Comparison of ENCODE assay signal across 17 mouse cellular contexts in genomic region chr3:38423966-38424365, GRCm38 (mm10).
A peak's percentile ranks its signal among the peaks of the same experiment; 100 is the strongest.
DNase-seq lines count a peak whose midpoint lies in the region; ATAC-seq and TF ChIP-seq lines count a peak whose summit lies in the region.
"Had no signal": no experiment of that assay in that cellular context is flagged by ENCODE, and none has a peak within 500 bp of the region (broad histone marks: within the 10 kb centered on the region; RNA-seq: fewer than 3 reads in every experiment).

No protein-coding gene starts in this region.

- no peak overlapping the region for H3K4me3 ChIP-seq in lung, adult 2 months (replicated peaks; ENCODE audit: extremely low read depth, low read depth, low read length)
- H3K4me3 ChIP-seq in macrophage (ENCODE audit: inconsistent target), result no peak overlapping the region
- no peak overlapping the region for H3K4me3 ChIP-seq in kidney, embryonic 15.5 days (replicated peaks)
- H3K4me3 ChIP-seq: embryonic facial prominence, embryonic 15.5 days; forebrain, embryonic 12.5 days; hindbrain, embryonic 15.5 days had no signal

- no peak overlapping the region for H3K9ac ChIP-seq in kidney, embryonic 15.5 days
- H3K9ac ChIP-seq: embryonic facial prominence, embryonic 15.5 days; forebrain, embryonic 12.5 days; hindbrain, embryonic 15.5 days had no signal

- peak; percentile 71 for DNase-seq in heart, adult 11 months
- no peak for DNase-seq in heart, postnatal 4 days
- DNase-seq in lung, adult 18-20 months, result peak; percentile 9 to 46
- DNase-seq in lung, adult 2 months, result no peak
- peak; percentile 24 for DNase-seq in lung, postnatal 14 days
- no peak for DNase-seq in kidney, adult 11 months
- DNase-seq: adrenal gland, postnatal 14 days; cerebellum, adult 2 months; cerebellum, postnatal 10 days; gastrocnemius, postnatal 14 days had no signal

- no peak overlapping the region for H3K4me2 ChIP-seq in kidney, embryonic 15.5 days
- H3K4me2 ChIP-seq: embryonic facial prominence, embryonic 15.5 days; forebrain, embryonic 12.5 days; heart, embryonic 11.5 days; hindbrain, embryonic 15.5 days had no signal

- peaks cover 2% of the 10 kb centered on the region for H3K4me1 ChIP-seq in lung, adult 2 months (ENCODE audit: control insufficient read depth, insufficient read depth, low read length)
- no peaks in the 10 kb centered on the region for H3K4me1 ChIP-seq in kidney, embryonic 15.5 days
- H3K4me1 ChIP-seq: embryonic facial prominence, embryonic 15.5 days; forebrain, embryonic 12.5 days; hindbrain, embryonic 15.5 days had no signal

- WGBS in lung, adult 2 months, result 25% methylated on average over 4 of the region's 4 CpGs
- 81% methylated on average over 4 of the region's 4 CpGs for WGBS in macrophage (ENCODE audit: missing documents)
- 60% methylated on average over 4 of the region's 4 CpGs for WGBS in kidney, embryonic 15.5 days

- H3K27ac ChIP-seq in macrophage, result peak overlapping the region; percentile 39
- no peak overlapping the region for H3K27ac ChIP-seq in kidney, embryonic 15.5 days
- H3K27ac ChIP-seq: embryonic facial prominence, embryonic 15.5 days; forebrain, embryonic 12.5 days; hindbrain, embryonic 15.5 days had no signal

- H3K36me3 ChIP-seq in macrophage (ENCODE audit: inconsistent target), result no peaks in the 10 kb centered on the region
- H3K36me3 ChIP-seq in kidney, embryonic 15.5 days, result no peaks in the 10 kb centered on the region
- H3K36me3 ChIP-seq: embryonic facial prominence, embryonic 15.5 days; forebrain, embryonic 12.5 days; hindbrain, embryonic 15.5 days had no signal

- no peaks in the 10 kb centered on the region for H3K27me3 ChIP-seq in kidney, embryonic 15.5 days
- H3K27me3 ChIP-seq: embryonic facial prominence, embryonic 15.5 days; forebrain, embryonic 12.5 days; hindbrain, embryonic 15.5 days had no signal

- no peak for TF ChIP-seq CTCF in lung, adult 2 months (IDR thresholded peaks at IDR 0.05; ENCODE audit: insufficient read depth, low read length)

- no peak for ATAC-seq in kidney, embryonic 15.5 days (replicated peaks; ENCODE audit: low FRiP score)
- ATAC-seq: forebrain, embryonic 16.5 days had no signal

- no peaks in the 10 kb centered on the region for H3K9me3 ChIP-seq in kidney, embryonic 15.5 days (replicated peaks)
- H3K9me3 ChIP-seq: embryonic facial prominence, embryonic 15.5 days; forebrain, embryonic 12.5 days; hindbrain, embryonic 15.5 days had no signal

- TF ChIP-seq POLR2A in lung, adult 2 months (IDR thresholded peaks at IDR 0.05; ENCODE audit: borderline replicate concordance, extremely low read depth, low read depth, low read length), result no peak

- no peaks in the 10 kb centered on the region for H3K79me2 ChIP-seq in macrophage (ENCODE audit: inconsistent target)

Comparison
In these comparisons a context has a peak if more than half of its experiments do, and no peak if none do; other contexts are left out.
1. DNase-seq: peak in heart, adult 11 months (single experiment), lung, adult 18-20 months (2 of 2) and lung, postnatal 14 days (single experiment); none in heart, postnatal 4 days (single experiment), lung, adult 2 months (single experiment) and kidney, adult 11 months (single experiment).